Mouse (Mus musculus): ENCODE measurements at regions not wholly inside any gene's neighbourhood (a gene's known extent, or its start where the extent isn't known, plus 50 kb on each side); places are given as distances from the start of the nearest gene placed in this dataset.

DNA sequence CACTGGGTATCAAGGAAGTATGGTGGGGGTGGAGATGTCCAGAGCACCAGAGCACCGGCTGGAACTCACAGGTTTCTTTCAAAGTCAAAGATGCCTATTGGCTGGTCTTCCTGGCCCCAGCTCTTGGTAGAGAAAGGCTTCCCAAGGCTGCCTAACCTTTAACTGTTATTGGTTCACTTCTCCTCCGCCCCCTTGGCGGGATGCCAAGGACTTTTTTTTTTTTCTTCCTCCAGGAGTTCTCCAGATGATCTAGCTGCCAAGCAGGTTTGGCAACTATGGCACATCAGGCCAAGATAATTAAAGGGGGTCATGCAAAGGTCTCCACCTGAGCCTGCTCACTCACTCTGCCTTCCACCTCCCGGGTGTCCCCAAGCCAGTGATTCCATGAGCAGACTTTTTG lies 67.5 kb downstream of the Sc5d start:
- Histone ChIP-seq H3K9ac (no peak overlapping the region), H3K4me1 (no peaks in the 10 kb centered on the region), H3K36me3 (no peaks in the 10 kb centered on the region), H3K4me3 (replicated peaks) (no peak overlapping the region), H3K9me3 (replicated peaks) (no peaks in the 10 kb centered on the region), H3K4me2 (replicated peaks) (no peak overlapping the region), H3K27me3 (no peaks in the 10 kb centered on the region), H3K27ac (replicated peaks) (0 out of 2 replicates have a peak overlapping the region, but pooled peaks have one; percentile 5)
- 46% methylated on average over 4 of the region's 4 CpGs for WGBS
- ATAC-seq (ENCODE audit: insufficient number of reproducible peaks, low FRiP score, low TSS enrichment, low read depth) = peak; percentile 51

DNA sequence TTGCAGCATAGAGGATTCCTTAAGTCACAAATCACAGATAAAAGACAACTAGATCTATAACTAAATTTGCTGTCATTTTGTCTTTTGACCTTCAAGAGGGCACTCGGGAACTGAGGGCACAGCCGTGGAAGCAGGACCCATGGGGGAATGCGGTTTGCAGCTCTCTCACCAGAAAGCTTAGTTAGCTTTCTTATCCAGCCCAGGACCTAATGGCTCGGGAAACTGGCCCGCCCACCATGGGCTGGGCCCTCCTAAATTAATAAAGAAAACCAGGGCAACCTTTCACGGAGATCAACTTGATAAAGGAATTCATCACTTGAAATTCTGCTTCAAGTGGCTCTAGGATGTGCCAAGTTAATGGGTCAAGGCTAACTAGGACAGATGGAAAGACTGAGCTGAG lies 67.9 kb downstream of the Sc5d start:
- Histone ChIP-seq H3K4me3 (replicated peaks) (no peak overlapping the region), H3K36me3 (no peaks in the 10 kb centered on the region), H3K4me1 (no peaks in the 10 kb centered on the region), H3K4me2 (replicated peaks) (no peak overlapping the region), H3K27me3 (no peaks in the 10 kb centered on the region), H3K9me3 (replicated peaks) (no peaks in the 10 kb centered on the region), H3K9ac (no peak overlapping the region), H3K27ac (replicated peaks) (0 out of 2 replicates have a peak overlapping the region, but pooled peaks have one; percentile 23)
- ATAC-seq (ENCODE audit: insufficient number of reproducible peaks, low FRiP score, low TSS enrichment, low read depth) = no peak
- WGBS = 76% methylated on average over 6 of the region's 6 CpGs

DNA sequence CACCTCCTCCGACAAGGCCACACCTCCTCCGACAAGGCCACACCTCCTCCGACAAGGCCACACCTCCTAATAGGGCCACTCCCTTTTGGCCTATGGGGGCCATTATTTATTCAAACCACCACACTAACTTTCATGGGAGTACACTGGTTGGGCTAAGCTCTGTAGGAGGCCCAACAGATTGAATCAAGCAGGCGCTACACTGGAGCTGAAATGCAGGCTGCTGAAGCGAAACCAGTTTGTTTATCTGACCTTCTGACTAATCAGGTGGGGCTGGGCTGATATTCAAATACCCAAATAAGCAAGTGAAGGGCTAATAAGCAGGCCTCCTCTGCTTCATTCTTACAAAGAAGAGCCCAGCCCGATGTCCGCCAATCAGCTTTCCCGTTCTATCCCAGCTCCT lies 68.4 kb downstream of the Sc5d start:
- Histone ChIP-seq H3K4me1 (no peaks in the 10 kb centered on the region), H3K4me2 (replicated peaks) (no peak overlapping the region), H3K27me3 (no peaks in the 10 kb centered on the region), H3K9ac (no peak overlapping the region), H3K4me3 (replicated peaks) (no peak overlapping the region), H3K36me3 (no peaks in the 10 kb centered on the region), H3K27ac (replicated peaks) (no peak overlapping the region), H3K9me3 (replicated peaks) (no peaks in the 10 kb centered on the region)
- WGBS = 70% methylated on average over 8 of the region's 8 CpGs
- ATAC-seq (ENCODE audit: insufficient number of reproducible peaks, low FRiP score, low TSS enrichment, low read depth) = no peak

DNA sequence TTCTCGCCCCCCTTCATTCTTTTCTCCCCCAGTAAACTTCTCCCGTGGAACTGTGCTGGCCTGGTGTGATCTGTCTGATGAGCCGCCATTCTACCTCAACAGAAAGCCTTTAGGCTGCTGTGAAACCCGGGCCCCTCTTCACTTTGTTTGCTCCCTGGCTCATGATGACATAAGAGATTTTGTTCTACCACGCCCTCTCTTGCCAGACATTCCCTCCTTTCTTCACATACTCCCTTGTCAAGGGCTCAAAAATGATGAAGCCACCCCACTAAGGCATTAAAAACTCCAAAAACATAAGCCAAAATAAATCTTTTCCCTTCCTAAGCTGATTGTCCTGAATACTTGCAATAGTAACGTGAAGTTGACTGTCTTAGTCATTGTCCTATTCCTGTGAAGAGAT lies 69.1 kb downstream of the Sc5d start:
- no peak overlapping the region for H3K9ac ChIP-seq
- WGBS = 79% methylated on average over 6 of the region's 6 CpGs
- ATAC-seq (ENCODE audit: insufficient number of reproducible peaks, low FRiP score, low TSS enrichment, low read depth) = no peak
- no peak overlapping the region for H3K4me2 ChIP-seq (replicated peaks)
- H3K27me3 ChIP-seq = no peaks in the 10 kb centered on the region
- no peak overlapping the region for H3K4me3 ChIP-seq (replicated peaks)
- H3K36me3 ChIP-seq = no peaks in the 10 kb centered on the region
- no peaks in the 10 kb centered on the region for H3K9me3 ChIP-seq (replicated peaks)
- H3K27ac ChIP-seq (replicated peaks) = no peak overlapping the region
- H3K4me1 ChIP-seq = no peaks in the 10 kb centered on the region

DNA sequence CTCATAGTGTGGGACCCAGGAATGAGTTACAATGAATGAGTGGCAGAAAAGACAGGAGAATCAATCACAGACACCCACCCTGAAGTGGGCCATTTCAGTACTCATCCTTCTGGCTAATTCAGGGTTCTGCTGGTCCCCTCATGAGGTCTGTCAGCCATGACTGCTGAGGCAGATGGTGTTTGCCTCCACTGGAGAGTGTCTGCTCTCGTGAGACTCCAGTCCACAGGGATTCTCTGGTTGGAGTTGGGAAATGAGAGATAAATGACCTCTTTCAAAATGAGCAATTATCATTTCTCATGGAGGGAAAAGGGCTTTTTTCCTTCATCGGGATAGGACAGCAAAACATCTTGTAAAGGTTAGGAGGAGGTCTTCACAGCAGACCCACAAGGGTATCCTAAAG lies 69.9 kb downstream of the Sc5d start:
- no peak overlapping the region for H3K27ac ChIP-seq (replicated peaks)
- no peaks in the 10 kb centered on the region for H3K36me3 ChIP-seq
- no peaks in the 10 kb centered on the region for H3K9me3 ChIP-seq (replicated peaks)
- H3K4me1 ChIP-seq = no peaks in the 10 kb centered on the region
- no peak for ATAC-seq (ENCODE audit: insufficient number of reproducible peaks, low FRiP score, low TSS enrichment, low read depth)
- no peak overlapping the region for H3K4me2 ChIP-seq (replicated peaks)
- H3K27me3 ChIP-seq = no peaks in the 10 kb centered on the region
- no peak overlapping the region for H3K9ac ChIP-seq
- H3K4me3 ChIP-seq (replicated peaks) = no peak overlapping the region
- 52% methylated on average over 2 of the region's 2 CpGs for WGBS

DNA sequence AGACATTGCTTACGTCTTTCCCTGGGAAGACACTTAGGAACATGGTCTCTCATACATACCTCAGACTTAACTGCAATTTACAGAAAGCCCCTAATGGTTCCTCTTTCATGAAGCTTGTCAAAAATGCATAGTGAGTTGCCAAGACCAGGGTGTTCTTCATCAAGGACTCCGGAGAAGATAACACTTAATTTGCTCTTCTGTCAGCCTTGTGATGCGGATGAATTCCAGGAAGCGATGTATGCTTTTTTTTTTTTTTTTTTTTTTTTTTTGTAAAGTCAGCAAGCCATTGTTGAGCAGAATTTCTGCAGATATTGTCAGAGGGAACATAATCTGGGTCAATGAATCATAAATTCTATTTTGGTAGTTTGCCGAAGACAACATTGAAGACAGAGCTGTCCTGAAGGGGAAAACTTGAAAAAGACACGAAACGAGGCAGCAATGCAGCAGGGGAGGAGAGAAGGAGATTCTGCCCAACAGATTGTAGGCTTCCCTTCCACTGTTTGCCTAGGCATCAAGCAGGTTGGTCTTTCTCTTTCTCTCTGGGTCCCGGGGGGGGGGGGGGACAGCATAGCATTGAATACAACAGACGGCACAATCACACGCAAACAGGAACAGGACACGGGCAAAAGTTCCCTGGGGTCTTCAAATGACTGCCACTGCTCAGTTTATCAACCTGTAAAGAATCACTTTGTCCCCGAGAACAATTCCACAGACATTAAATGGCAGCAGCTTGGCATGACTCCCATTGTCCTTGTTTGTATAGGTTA lies 69.1 kb upstream of the Sorl1 start:
- Histone ChIP-seq H3K27ac (replicated peaks) (no peak overlapping the region), H3K27me3 (no peaks in the 10 kb centered on the region), H3K9ac (no peak overlapping the region), H3K4me2 (replicated peaks) (no peak overlapping the region), H3K36me3 (no peaks in the 10 kb centered on the region), H3K9me3 (replicated peaks) (no peaks in the 10 kb centered on the region), H3K4me1 (peaks cover 3% of the 10 kb centered on the region; the same call in 1 of the 2 replicates), H3K4me3 (replicated peaks) (no peak overlapping the region)
- ATAC-seq (ENCODE audit: insufficient number of reproducible peaks, low FRiP score, low TSS enrichment, low read depth) = no peak
- 77% methylated on average over 12 of the region's 12 CpGs for WGBS

DNA sequence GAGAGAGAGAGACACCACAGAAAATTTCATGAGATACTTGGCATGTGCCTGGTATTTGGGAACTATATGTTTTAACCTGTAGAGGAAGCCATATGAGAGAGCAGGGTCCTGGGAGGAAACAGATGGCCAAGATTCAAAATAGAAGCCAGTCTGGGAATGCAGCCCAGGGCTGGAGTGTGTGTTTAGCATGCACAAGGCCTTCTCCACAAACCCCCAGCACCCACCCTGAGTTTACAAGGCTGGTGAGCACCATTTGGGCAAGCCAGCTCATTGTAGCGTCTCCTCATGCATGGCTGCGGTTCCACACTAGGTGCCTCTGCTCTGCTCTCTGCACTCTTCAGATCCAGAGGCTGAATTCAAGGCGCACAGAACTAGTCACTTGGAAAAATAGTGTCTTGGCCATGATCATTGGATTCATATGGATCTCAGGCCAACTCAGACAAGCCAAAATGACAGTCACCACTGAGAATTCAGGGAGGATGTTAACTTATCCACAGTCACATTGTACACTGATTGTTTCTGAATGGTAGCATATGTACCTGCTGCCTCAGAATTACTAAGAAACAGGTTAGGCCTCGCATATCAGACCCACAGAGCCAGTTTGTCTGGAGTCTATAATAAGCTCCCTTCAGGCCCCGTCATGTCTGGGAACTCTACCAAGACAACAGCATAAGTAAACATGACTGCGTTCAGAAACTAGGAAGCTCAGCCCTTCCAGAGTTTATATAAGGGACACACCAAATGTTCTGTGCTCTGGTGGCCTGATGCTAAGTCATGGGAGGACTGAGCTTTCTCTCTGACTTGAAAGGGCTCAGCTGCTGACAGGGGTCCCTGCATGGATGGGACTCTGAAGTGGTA lies 63.5 kb upstream of the Sorl1 start:
- Histone ChIP-seq H3K27me3 (no peaks in the 10 kb centered on the region), H3K4me3 (replicated peaks) (no peak overlapping the region), H3K27ac (replicated peaks) (peak overlapping the region; percentile 65), H3K4me1 (peaks cover 26% of the 10 kb centered on the region), H3K4me2 (replicated peaks) (no peak overlapping the region), H3K36me3 (no peaks in the 10 kb centered on the region), H3K9ac (no peak overlapping the region), H3K9me3 (replicated peaks) (no peaks in the 10 kb centered on the region)
- ATAC-seq (ENCODE audit: insufficient number of reproducible peaks, low FRiP score, low TSS enrichment, low read depth) = peak; percentile 43; the same call in 1 of the 2 replicates
- WGBS = 41% methylated on average over 6 of the region's 6 CpGs

DNA sequence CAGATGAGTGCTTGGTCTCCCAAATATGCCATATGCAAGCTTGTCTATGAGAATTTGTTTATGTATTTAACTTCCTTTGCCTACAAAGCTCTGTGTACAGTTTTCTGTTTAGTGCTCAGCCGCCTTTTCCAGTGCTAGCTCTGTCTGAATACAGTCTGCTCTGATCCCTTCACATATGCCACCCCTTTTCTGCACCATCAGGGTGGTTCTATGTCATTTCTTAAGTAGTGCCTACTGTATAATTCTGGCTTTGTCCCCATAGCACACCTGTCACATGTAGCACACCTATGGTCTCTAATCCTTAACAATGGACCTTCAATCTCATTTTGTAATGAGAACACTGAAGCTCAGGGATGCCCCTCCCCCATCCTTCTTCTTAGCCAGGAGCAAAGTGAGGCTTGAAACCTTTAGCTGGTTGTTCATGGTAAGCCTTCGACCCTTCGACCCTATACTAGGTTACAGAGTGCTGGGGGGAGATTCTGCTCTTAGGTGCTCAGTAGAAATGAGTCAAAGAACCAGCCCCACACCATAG lies 60.1 kb upstream of the Sorl1 start:
- no peak for ATAC-seq (ENCODE audit: insufficient number of reproducible peaks, low FRiP score, low TSS enrichment, low read depth)
- Histone ChIP-seq H3K9me3 (replicated peaks) (no peaks in the 10 kb centered on the region), H3K36me3 (no peaks in the 10 kb centered on the region), H3K27ac (replicated peaks) (no peak overlapping the region), H3K4me2 (replicated peaks) (no peak overlapping the region), H3K27me3 (no peaks in the 10 kb centered on the region), H3K4me3 (replicated peaks) (no peak overlapping the region), H3K9ac (no peak overlapping the region), H3K4me1 (peaks cover 26% of the 10 kb centered on the region)
- WGBS = 57% methylated on average over 3 of the region's 3 CpGs

DNA sequence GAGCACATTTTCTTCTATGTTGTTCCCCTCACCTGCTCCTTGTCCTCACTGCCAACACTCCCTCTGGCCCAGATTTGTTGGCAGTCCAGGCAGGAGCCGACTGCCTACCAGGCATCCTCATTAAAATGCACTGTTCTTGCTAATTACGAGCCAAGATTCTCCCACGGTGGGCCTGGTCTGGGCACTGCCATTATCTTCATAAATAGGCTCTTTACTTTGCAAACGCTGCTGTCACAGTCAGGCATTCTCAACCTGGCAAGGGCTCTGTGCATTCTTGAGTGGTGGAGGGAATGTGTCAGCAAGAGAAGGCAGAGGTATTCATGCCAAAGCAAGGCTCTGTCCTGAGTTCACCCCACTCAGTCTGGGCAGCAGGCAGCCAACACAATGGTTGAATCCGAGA lies 59.4 kb upstream of the Sorl1 start:
- Histone ChIP-seq H3K27ac (replicated peaks) (peak overlapping the region; percentile 29; the same call in 1 of the 2 replicates), H3K9ac (no peak overlapping the region), H3K4me3 (replicated peaks) (no peak overlapping the region), H3K4me2 (replicated peaks) (no peak overlapping the region), H3K9me3 (replicated peaks) (no peaks in the 10 kb centered on the region), H3K27me3 (no peaks in the 10 kb centered on the region), H3K36me3 (no peaks in the 10 kb centered on the region), H3K4me1 (peaks cover 26% of the 10 kb centered on the region)
- ATAC-seq (ENCODE audit: insufficient number of reproducible peaks, low FRiP score, low TSS enrichment, low read depth) = no peak
- 31% methylated on average over 5 of the region's 5 CpGs for WGBS

DNA sequence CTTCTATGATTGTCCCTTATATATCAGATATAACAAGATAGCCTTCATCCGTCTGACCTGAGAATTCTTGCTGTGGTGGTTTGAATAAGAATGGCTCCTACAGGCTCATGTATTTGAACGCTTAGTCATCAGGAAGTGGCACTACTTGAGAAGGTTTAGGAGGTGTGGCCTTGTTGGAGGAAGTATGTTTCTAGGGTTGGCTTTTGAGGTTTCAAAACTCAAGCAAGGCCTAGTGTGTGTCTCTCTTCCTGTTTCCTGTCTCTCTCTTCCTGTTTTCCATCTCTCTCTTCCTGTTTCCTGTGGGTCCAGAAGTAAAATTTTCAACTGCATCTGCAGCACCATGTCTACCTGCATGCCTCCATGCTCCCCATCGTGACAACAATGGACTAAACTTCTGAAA lies 58.3 kb upstream of the Sorl1 start:
- no peak for ATAC-seq (ENCODE audit: insufficient number of reproducible peaks, low FRiP score, low TSS enrichment, low read depth)
- Histone ChIP-seq H3K27me3 (no peaks in the 10 kb centered on the region), H3K27ac (replicated peaks) (no peak overlapping the region), H3K36me3 (no peaks in the 10 kb centered on the region), H3K4me1 (peaks cover 16% of the 10 kb centered on the region; the same call in 1 of the 2 replicates), H3K9ac (no peak overlapping the region), H3K4me3 (replicated peaks) (no peak overlapping the region), H3K4me2 (replicated peaks) (no peak overlapping the region), H3K9me3 (replicated peaks) (no peaks in the 10 kb centered on the region)
- WGBS = 96% methylated on average over 3 of the region's 3 CpGs

DNA sequence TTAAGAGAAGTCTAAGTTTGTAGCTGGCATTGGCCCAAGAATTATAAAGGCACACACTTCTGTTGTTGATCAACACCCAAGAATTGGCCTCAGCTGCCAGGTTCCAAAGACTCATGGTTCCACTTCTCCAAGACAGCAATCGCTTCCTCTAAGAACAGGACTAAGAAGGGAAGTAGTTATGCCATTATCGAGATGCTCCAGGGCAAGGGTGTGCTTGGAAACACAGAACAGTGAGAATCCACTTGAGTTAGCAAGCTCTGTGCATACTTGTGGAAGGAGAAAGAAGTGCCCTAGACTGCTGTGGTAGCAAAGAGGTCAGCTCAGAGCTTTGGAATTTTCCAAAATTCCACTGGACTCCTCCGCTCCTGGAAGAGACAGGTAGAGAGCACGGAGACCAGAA lies 56.1 kb upstream of the Sorl1 start:
- no peaks in the 10 kb centered on the region for H3K9me3 ChIP-seq (replicated peaks)
- WGBS = 74% methylated on average over 4 of the region's 4 CpGs
- ATAC-seq (ENCODE audit: insufficient number of reproducible peaks, low FRiP score, low TSS enrichment, low read depth) = no peak
- H3K4me3 ChIP-seq (replicated peaks) = no peak overlapping the region
- no peak overlapping the region for H3K4me2 ChIP-seq (replicated peaks)
- H3K27me3 ChIP-seq = no peaks in the 10 kb centered on the region
- no peaks in the 10 kb centered on the region for H3K36me3 ChIP-seq
- no peak overlapping the region for H3K9ac ChIP-seq
- no peak overlapping the region for H3K27ac ChIP-seq (replicated peaks)
- H3K4me1 ChIP-seq = peaks cover 13% of the 10 kb centered on the region; the same call in 1 of the 2 replicates

All from embryonic facial prominence, embryonic 15.5 days (tissue).